Mouse (Mus musculus) right cerebral cortex, postnatal 4 days (tissue): Measurements from ENCODE around the gene Casd1.
A peak's percentile ranks its signal among the peaks of the same experiment; 100 is the strongest.

Source experiments
- DNase-seq: peaks from one replicate; pipeline ENCODE4 v3.0.0-alpha.2; 2022

Gene Casd1

DNA sequence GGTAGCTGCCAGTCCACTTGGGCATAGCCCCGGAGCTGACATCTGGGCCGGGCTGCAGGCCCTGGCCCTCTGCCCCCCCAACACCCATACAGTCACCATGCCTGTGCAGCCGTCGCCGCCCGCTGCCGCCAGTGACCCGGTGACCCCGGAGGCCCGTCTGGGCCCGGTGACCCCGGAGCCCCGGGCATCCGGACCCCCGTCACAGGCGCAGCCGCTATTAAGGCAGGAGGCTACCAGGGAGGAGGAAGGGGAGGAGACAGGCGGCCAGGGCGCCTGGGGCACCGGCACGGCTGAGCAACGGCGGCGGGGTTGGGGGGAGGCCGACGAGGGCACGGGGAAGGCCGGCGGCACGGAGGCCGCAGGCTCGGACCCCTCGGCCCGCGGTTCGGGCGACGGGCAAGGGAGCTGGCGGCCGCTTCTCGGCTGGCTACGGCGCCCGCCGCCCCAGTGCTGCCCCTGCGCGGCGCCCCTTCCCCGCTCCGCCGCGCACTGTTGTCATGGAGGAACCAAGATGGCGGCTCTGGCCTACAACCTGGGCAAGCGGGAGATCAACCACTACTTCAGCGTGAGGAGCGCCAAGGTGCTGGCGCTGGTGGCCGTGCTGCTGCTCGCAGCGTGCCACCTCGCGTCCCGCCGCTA lies at the start of gene Casd1:
TSS of gene Casd1 (plus strand) at position 182 of the 639 bp plus-strand sequence.
- DNase-seq, result peak; percentile 70

GRCm38 (mm10) chr6:4555366-4555765 lies 45.3 kb upstream of the Casd1 start:
- DNase-seq, result no peak

DNA sequence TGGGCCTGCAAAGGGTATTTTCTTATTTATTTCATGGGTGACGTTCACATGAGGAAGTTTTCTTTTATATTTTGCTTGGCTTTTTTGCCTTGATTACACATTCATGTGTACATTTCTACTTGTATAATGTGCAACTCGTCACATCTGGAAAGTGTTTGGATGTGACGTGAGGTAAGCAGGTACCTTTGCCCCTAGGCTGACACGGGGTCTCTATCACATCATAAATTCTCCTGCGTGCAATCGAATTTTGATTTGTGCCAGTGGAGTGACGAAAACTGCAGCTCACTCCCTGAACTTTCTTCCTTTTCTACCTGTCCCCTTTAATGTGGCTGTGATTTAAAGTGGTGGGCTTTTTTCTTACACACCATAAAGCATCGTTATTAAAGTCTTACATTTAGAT lies 43.6 kb upstream of the Casd1 start:
- no peak for DNase-seq

DNA sequence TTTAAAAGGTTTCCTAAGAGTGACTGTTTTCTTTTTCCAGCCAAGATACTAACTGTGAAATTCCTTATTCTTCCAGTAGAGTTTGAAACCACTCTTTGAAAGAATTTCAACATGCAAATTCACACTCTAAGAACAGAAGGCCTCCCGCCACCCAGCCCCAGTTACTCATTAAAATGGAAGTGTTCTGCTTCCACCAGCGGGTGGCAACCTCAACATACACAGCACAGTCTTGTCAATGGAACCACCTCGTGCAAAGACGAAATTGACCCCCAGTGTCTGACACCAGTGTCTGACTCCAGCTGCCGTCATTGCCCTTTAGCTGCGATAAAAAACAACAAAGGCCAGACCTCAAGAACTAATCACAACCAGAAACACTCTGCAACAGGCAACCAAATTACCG lies 43.0 kb upstream of the Casd1 start:
- peak; percentile 43 for DNase-seq

GRCm38 (mm10) chr6:4561156-4561555 lies 39.5 kb upstream of the Casd1 start:
- no peak for DNase-seq

- no peak for DNase-seq
These were observed 39.0 kb upstream of the Casd1 start for GRCm38 (mm10) chr6:4561621-4562020.

DNA sequence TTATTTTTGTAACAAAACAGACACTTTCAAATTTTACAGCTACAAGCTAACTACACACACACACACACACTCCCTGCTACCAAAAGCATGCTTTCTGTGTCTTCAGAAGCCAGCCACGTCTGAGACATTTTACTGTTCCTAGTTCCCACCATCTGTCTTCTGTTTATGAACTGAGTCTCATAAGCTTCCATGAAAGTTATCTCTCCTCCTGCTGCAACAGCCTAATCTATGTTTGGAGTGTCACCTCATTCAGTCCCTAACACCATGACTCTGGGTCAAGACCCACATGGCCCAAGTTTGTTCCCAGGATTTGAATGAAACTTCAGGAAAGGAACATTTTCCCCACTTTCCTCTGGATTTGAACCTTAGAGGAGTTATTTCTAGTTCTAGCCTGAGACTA lies 38.2 kb upstream of the Casd1 start:
- no peak for DNase-seq

DNA sequence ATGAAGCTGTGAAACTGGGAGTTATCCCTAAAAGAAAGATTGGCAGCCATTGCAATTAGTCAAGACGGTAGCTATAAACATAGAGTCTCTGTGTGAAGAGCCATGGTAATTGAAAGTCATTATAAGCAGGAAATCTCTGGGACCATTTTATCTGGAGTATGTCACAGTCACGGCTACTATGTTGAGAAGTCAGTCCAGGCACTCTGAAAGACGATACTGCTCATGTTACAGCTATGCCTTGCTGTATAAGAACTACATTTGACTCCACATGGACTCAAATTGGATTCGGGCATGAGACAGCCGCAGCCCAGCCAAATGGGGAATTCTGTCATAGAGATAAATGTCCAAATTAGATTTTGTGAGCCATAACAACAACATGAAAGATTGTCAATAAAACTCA lies 37.2 kb upstream of the Casd1 start:
- no peak for DNase-seq

DNA sequence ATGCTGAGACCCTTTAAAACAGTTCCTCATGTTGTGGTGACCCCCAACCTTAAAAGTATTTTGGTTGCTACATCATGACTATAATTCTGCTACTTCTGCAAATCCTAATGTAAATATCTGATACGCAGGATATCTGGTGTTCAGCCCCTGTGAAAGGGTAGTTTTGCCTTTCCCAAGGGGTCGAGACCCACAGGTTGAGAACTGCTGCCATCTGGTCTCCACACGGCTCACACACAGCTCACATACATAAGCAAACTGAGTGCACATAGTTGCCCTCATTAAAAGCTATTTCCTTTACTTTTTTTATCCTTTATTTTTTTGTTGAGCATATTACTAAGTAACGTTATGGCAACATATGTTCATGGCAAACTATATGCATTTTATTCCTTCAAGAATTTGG lies 30.2 kb upstream of the Casd1 start:
- no peak for DNase-seq

DNA sequence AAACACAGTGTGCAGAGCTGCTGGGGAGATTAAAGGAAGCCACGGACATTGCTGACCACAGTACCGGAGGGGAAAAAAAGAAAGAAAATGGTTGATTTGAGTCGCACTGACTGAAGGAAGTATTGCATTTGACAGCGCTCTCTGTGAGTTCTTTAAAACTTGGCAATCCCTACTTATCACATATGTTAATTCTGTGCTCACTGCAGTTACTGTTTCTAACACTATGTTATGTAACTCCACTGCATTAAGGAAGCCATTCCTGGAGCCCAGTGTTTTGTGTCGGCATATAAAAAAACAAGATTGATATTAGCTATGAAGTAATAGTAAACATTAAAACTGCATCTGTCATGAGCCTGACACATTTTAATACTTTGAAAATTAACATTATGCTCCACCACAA lies 22.9 kb upstream of the Casd1 start:
- no peak for DNase-seq

DNA sequence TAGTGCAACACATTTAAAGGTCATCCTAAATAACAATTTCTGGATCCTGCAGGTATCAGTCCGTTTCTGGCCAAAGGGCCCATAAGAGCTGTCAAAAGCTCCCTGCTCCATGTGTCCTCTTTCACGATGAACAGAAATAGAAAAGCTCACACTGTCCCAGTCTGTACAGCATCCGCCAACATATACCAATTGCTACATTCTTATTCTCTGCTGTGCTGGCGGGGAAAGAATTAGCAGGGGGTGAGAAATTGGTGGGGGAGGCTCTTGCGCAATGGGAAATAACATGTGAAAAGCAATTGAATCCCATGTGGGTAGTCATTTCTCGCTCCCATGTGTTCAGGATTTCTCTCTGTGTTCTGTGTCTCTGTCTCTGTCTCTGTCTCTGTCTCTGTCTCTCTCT lies 22.3 kb upstream of the Casd1 start:
- DNase-seq, result no peak

GRCm38 (mm10) chr6:4579620-4580019 lies 21.0 kb upstream of the Casd1 start:
- DNase-seq, result no peak

DNA sequence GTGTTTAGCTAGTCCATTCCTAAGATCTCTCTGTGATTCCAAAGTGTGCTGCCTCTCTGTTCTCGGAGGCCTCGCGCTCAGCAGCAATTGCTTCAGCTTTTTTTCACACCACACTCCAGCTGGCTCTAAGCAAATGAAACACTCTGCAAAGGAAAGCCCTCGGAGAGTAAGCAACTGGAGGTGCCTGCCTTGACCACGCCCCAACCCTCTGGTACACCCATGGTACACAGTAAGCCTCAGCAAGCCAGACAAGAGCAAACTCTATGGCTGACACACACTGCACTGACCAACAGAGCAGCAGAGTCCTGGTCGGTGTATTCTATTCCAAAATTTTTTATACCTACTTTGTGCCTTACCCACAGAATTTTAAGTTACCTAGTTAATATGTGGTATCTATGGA lies 17.2 kb upstream of the Casd1 start:
- DNase-seq, result no peak

DNA sequence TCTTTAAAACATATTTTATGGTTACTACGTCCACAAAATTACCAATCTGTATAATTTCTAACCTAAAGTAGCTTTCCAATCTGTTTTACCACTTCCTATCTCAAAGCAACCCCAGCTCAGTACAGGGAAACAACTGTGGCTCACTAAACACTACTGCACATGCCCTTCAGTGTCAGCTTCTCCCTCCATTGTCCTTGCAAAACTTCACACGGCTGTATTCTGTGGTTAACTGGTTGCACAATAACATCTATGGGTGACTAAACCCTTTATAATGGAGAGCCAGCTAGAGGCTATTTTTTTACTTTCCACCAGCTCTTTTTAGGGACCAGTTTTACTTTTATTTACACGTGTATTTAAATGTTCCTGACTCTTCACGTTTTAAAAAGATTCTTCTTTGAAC lies 12.7 kb upstream of the Casd1 start:
- no peak for DNase-seq

DNA sequence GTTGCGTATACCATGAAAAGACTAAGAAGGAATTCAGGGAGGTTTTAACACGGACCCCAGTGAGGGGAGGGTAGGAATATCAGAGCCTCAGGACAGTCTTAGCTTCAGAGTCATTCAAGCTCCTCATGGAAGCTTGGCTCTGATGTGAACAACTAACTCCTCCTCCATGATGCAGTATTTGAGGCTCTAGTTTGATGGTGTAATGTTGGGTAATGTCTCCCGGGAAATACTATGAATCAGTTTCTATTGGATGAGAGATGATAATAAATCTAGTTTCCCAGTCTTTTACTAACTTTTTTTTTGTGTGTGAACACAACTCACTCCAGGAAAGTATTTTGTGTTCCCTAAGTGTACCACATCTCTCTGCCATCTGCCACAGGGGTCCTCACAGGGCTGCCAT lies 11.9 kb upstream of the Casd1 start:
- no peak for DNase-seq

- no peak for DNase-seq
These were observed 10.6 kb upstream of the Casd1 start for GRCm38 (mm10) chr6:4590089-4590488.

DNA sequence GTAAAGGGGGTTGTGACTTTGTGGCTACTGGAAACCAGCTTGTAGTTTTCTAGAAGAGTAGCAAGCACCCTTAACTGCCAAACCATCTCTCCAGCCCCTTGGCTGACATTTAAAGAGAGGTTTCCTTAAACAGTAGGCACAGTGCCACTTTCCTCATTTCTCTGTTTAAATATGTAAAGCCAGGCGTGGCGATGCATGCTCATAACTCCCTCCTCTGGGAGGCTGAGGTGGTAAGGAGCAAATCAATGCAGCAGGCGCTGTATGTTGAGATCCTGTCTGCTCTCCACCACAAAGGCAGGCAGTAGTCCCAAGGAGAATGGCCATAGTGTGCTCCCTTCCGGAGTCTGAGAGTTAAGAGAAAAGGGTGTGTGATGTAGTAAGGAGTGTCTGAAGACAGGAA lies 2.9 kb upstream of the Casd1 start:
- DNase-seq, result no peak

DNA sequence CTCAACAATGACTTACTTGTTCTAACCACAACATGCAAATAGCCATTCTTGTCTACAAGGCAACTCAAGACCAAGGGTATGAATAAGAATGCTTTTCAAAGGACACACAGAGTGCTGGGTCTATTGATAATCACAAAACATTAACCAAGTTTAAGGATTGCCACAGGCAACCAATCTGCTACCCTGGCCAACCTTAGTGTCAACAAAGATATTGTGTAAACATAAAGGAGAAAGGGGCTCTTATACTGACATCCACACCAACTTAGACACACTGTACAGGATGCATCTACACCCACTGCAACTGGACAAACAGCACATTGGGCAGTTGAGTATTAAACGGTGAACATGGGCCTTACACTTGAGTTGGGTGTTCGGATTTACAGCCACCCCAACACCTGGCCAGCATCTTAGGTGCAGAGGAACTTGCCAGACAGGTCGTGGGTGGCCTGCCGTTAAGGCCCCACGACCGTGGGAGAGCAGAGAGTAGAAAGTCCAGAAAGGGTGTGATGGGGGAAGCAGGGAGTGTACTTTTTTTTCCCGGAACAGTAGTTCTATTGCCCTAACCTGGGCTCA lies 468 bp upstream of the Casd1 start:
- DNase-seq, result no peak

DNA sequence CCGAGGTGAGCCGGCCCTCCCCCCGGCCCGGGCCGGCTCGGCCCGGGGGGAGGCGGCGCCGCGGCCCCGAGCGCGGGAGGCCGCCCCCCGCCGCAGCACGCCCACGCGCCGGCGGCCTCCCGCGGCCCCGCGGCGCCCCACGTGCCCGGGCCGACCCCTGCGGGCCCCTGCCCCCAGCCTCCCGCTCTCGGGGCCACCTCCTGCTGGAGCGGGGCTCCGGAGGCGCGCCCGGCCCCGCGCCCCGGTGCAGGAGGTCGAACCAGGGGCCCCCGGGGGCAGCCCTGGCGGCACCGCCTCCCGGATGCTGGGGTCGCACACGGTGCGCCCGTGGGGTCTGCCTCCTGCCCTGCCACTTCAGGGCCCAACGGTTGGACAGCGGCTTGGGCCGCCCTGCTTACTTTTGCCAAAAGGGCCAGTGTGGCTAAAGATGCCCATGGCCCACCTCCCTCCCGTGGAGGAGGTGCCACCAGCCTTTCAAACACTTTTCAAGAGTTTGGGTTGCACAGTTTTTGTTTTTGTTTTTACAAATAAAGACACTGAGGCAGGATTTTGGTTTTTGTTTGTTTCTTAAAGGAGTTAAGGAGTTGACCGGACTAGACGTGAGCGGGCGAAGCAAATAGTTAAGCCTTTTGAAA lies 775 bp downstream of the Casd1 start:
- DNase-seq, result peak; percentile 35

DNA sequence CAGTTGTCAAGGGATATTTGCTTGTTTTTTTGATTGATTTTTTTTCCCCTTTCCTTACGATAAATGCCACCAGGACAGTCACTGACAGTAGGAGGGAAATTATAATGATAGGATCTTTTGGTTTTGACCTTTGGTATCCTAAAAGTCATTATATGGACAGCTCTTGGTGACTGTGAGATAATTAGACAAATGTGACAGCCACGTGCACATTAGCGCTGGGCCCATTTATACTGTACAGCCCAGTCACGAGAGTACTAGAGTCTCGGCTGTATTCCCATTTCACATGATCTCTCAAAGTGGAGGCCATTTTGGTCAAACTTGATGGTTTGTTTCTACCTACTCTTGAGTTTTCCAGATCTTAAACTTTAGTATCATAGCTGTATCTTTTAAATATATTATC lies 1.4 kb downstream of the Casd1 start:
- no peak for DNase-seq

DNA sequence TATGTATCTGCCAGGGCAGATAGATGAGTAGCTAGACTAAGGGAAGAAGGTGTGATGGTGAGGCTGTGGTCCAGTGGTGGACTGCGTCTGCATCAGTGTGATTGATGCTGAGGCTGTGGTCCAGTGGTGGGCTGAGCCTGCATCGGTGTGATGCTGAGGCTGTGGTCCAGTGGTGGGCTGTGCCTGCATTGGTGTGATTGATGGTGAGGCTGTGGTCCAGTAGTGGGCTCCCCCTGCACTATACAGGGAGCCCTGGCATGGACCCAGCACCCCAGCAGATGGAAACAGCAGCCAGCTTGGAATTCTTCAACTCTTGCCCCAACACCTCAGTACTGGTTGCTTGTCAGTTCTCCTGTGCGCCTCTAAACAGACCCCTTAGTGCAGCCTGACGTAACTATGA lies 5.8 kb downstream of the Casd1 start:
- no peak for DNase-seq

- DNase-seq, result no peak
These were observed 9.7 kb downstream of the Casd1 start for GRCm38 (mm10) chr6:4610216-4610896.

DNA sequence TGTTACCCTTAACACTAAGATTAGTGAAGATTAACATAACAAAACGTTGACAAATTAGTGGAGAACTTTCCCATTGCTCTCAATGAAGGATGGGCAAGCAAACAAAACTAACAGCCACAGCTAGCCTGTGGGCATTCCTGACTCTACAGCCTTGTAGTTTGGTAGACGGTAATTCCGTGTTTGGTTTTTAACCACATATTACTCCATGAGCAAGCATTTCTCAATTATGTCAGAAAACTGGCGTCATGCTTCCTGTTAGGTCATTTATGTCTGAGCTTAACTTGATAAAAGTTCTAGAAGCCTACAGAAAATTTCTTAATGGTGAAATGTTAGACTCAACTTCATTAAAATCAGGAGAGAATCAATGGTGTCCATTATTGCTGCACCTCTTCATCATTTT lies 11.2 kb downstream of the Casd1 start:
- no peak for DNase-seq

DNA sequence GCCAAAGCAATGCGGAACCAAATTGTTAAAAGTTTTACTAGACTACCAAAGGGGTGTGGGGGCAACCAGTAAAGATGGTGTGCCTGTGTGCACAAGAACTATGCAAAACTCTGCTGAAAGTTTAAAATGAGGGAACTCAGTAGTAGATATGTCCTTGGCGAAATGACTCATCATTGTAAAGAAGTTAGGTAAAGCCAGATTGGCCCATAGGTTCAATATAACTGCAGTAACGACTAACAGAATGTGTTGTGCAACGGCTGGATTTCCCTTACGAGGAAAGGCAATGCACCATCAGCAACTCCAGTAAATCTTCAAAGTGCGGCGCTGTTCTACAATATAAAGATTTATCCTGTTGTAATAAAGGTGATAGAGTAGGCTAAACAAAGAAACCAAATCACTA lies 11.8 kb downstream of the Casd1 start:
- no peak for DNase-seq
